Mouse (Mus musculus) liver, embryonic 11.5 days (tissue): ENCODE data around the gene Atp5g3. TPM values are rescaled to one million over a fixed set of nuclear protein-coding genes. Genes with fewer than 3 reads are reported as not detected.
A peak's percentile ranks its signal among the peaks of the same experiment; 100 is the strongest.

Experiments
- ATAC-seq: fragments of 200-750 bp; cut with Nextera tagmentation; replicated peaks from 2 replicates; pipeline ENCODE4 v1.8.0; 2017; ENCODE audit warnings: moderate number of reproducible peaks, mild to moderate bottlenecking, moderate TSS enrichment, moderate library complexity; ENCODE audit not compliant: low FRiP score
- DNase-seq: peaks from one replicate; pipeline ENCODE4 v3.0.0-alpha.2; 2017; ENCODE audit warnings: low spot score
- H3K27ac ChIP-seq: fragments of 300-500 bp; sonication (generic); 2 replicates; pipeline ENCODE4 v1.5.1; 2014; ENCODE audit warnings: mild to moderate bottlenecking, low read depth, low read length, control low read depth
- H3K27me3 ChIP-seq: fragments of 300-500 bp; sonication (generic); replicated peaks from 2 replicates; pipeline ENCODE4 v1.6.1; 2014; ENCODE audit warnings: low read length, mixed read lengths; ENCODE audit not compliant: control insufficient read depth, insufficient read depth
- H3K36me3 ChIP-seq: fragments of 300-500 bp; sonication (generic); 2 replicates; pipeline ENCODE4 v1.6.1; 2014; ENCODE audit warnings: mild to moderate bottlenecking, low read length, moderate library complexity, mixed read lengths; ENCODE audit not compliant: control insufficient read depth, insufficient read depth
- H3K4me1 ChIP-seq: fragments of 300-500 bp; sonication (generic); replicated peaks from 2 replicates; pipeline ENCODE4 v1.6.1; 2014; ENCODE audit warnings: low read length, mixed read lengths; ENCODE audit not compliant: control insufficient read depth, insufficient read depth
- H3K4me2 ChIP-seq: fragments of 300-500 bp; sonication (generic); 2 replicates; pipeline ENCODE4 v1.6.1; 2014; ENCODE audit warnings: mild to moderate bottlenecking, control low read depth, moderate library complexity
- H3K4me3 ChIP-seq: fragments of 300-500 bp; sonication (generic); 2 replicates; pipeline ENCODE4 v1.5.1; 2014; ENCODE audit warnings: low read depth, low read length, control low read depth
- H3K9ac ChIP-seq: fragments of 300-500 bp; sonication (generic); 2 replicates; pipeline ENCODE4 v1.6.1; 2014; ENCODE audit warnings: low read depth, low read length, control low read depth
- H3K9me3 ChIP-seq: fragments of 300-500 bp; sonication (generic); 2 replicates; pipeline ENCODE4 v1.6.1; 2016; ENCODE audit warnings: low read length, inconsistent platforms, mixed read lengths; ENCODE audit not compliant: control insufficient read depth
- WGBS: fragments of 180-500 bp; shearing (Covaris S2); extraction: QIAGEN DNeasy Blood & Tissue Kit; methylation state at CpG from one replicate; pipeline ENCODE4 v1.1.7; 2014; 5-methylcytosine and 5-hydroxymethylcytosine counted together
- polyA plus RNA-seq: library from polyadenylated mRNA; unstranded; fragments of >200 nt; fragmentation: Nextera tagmentation; extraction: Ambion mirVana; gene quantifications from 2 replicates; pipeline ENCODE4 v1.2.1, GENCODE M21; 2014

Gene Atp5g3
- polyA plus RNA-seq, 1 experiment from 2014 or later: 1,057 TPM

DNA sequence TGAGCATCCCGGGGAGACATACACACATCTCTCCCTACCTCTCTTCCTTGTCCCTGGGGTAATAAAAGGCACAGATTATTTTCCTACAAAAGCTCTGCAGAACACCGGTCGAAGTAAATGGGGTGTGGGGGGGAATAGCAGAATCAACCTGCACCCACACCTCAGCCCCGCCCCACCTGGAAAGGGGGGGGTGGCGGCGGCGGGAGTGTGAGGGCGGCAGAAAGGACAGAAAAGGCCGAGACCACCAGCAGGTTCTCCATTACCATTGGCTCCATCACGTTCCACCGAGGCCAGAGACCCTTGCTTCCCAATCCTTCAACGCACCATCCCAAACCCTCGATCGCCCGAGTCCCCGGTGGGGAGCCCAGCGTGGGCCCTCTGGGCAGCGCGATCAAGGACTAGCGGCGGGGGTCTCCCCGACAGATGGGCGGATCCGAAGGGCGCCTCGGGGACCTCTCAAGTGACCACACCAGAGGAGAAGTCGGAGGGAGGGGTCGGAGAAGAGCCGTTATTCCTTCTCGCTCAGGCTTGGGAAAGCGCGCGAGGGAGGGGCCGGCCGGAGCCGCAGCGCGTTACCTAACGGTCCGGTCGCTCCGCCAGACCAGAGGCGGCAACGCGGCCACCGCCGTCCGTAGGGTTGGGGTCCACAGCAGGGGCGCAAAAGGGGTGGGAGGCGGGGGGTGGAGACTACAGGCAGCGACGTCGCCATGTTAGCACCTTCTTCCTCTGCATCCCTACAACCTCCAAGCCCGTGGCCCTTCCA lies 19.2 kb downstream of the Atp5g3 start:
- no peaks in the 10 kb centered on the region for H3K9me3 ChIP-seq
- no peaks in the 10 kb centered on the region; the same call in 1 of the 2 replicates for H3K4me1 ChIP-seq
- H3K4me3 ChIP-seq: peak overlapping the region; percentile 98
- DNase-seq (peak; percentile 54), ATAC-seq (peak; percentile 38)
- H3K27me3 ChIP-seq: no peaks in the 10 kb centered on the region
- peak overlapping the region; percentile 93 for H3K9ac ChIP-seq
- WGBS: under 1% methylated on average over 54 of the region's 54 CpGs
- peak overlapping the region; percentile 75 for H3K4me2 ChIP-seq
- no peaks in the 10 kb centered on the region for H3K36me3 ChIP-seq
- H3K27ac ChIP-seq: peak overlapping the region; percentile 73

DNA sequence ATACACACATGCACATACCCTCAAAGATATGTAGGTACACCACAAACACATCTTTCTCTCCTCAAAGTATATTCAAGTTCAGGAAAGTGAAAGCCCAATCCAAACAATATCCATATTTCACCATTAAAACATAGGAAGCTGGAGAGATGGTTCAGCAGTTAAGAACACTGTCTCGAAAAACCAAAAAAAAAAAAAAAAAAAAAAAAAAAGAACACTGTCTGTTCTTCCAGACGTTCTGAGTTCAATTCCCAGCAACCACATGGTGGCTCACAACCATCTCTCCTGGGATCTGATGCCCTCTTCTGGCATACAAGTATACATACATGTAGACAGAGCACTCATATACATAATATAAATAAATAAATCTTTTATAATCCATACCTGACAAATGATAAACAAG lies 25.1 kb downstream of the Atp5g3 start:
- Histone ChIP-seq H3K9me3 (no peaks in the 10 kb centered on the region), H3K4me1 (peaks cover under 1% of the 10 kb centered on the region; the same call in 1 of the 2 replicates), H3K4me2 (no peak overlapping the region), H3K27me3 (no peaks in the 10 kb centered on the region), H3K27ac (no peak overlapping the region), H3K9ac (no peak overlapping the region), H3K36me3 (no peaks in the 10 kb centered on the region; the same call in 1 of the 2 replicates), H3K4me3 (no peak overlapping the region)
- no peak for ATAC-seq
- WGBS: 77% methylated on average over 2 of the region's 2 CpGs
- no peak for DNase-seq

DNA sequence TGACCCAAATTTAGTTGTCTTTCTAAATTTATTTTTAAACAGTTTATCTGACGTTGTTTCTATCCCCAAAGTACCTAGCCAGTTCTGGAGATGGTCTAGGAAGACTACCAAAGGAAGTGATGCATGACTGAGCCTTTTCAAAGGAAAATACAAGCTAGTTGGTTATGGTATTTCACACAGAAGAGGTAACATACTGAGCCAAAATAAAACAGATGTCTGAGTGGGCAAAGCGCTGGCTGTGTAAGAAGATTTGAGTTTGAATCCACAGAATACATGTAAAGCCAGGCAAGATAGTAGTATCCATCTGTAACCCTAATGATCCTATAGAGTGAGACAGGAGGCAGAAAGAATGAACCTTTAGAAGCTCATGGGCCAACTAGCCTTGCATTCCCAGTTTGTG lies 33.2 kb downstream of the Atp5g3 start:
- Histone ChIP-seq H3K9me3 (no peaks in the 10 kb centered on the region), H3K36me3 (0 out of 2 replicates have a peak, but pooled peaks cover 2% of the 10 kb centered on the region), H3K4me1 (0 out of 2 replicates have a peak, but pooled peaks cover 4% of the 10 kb centered on the region), H3K27me3 (no peaks in the 10 kb centered on the region), H3K4me2 (no peak overlapping the region), H3K27ac (no peak overlapping the region), H3K9ac (no peak overlapping the region), H3K4me3 (no peak overlapping the region)
- ATAC-seq: no peak
- 89% methylated on average over 2 of the region's 2 CpGs for WGBS
- DNase-seq: no peak

DNA sequence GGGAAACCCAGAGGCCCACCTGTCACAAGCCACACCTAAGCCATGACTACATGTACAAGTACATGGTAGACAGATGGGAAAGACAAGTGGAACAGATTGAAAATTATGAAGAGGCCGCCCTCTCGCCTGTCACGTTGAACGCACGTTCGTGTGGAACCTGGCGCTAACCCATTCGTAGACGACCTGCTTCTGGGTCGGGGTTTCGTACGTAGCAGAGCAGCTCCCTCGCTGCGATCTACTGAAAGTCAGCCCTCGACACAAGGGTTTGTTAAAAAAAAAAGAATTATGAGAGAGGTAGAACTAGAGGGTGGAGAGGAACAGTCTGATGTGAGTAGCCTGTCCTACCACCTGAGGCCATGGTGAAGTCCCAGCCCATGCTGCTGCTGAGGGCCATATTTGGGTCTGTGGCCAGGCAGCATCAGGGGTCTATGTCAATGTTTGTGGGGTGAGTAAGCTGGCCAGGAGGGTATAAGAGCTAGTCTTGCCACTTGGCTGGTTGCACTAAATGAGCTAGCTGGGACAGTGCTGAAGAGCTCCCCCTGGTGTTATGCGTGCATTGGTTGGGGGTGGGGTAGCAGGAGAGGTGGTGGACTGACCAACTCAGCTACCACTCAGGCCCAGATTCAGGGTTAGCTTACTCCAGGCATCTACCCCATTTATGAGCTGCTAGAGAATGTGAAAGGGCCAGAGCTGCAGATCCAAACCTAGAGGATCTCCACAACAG lies 43.2 kb downstream of the Atp5g3 start:
- DNase-seq (no peak), ATAC-seq (peak; percentile 36)
- H3K4me2 ChIP-seq: no peak overlapping the region
- H3K27me3 ChIP-seq: no peaks in the 10 kb centered on the region
- H3K4me1 ChIP-seq: no peaks in the 10 kb centered on the region
- H3K4me3 ChIP-seq: no peak overlapping the region
- 77% methylated on average over 16 of the region's 16 CpGs for WGBS
- no peaks in the 10 kb centered on the region; the same call in 1 of the 2 replicates for H3K36me3 ChIP-seq
- no peaks in the 10 kb centered on the region for H3K9me3 ChIP-seq
- no peak overlapping the region for H3K9ac ChIP-seq
- no peak overlapping the region for H3K27ac ChIP-seq

DNA sequence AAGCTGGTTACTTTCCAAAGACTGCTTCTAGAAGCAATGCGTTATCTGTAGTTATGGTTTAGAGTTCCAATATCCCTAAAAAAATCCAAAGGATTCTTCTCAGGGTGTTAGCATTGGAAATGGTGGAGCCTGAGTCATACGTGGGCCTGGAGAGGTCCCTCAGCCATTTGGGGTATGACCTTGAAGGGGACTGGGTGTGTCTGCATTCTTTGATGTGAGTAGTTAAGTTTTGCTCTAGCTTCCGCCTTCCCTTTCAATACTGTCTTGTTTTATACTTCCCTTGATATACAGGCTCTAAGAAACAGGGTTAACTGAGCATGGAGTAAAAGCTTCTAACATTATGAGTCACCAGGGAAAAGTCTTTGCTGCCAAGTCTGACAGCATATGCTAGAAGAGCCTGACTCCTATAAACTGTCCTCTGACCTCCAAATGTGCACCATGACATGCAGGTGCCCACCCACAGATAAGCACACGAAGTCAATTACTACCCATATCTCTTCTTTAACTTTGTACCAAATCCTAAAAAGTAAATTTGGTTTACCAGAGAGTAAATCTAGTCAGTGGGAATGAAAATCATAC lies 51.0 kb downstream of the Atp5g3 start:
- 72% methylated on average over 4 of the region's 4 CpGs for WGBS
- DNase-seq: no peak
- Histone ChIP-seq H3K36me3 (no peaks in the 10 kb centered on the region), H3K27ac (no peak overlapping the region), H3K4me3 (no peak overlapping the region), H3K9me3 (no peaks in the 10 kb centered on the region), H3K9ac (no peak overlapping the region), H3K27me3 (no peaks in the 10 kb centered on the region), H3K4me1 (no peaks in the 10 kb centered on the region; the same call in 1 of the 2 replicates), H3K4me2 (no peak overlapping the region)
- no peak for ATAC-seq

Other genes with a start within 250 kb of the Atp5g3 start
- gene Chn1, start 136.0 kb downstream of the Atp5g3 start, polyA plus RNA-seq: 6.1 and 7.6 TPM in 2 replicates
- gene Atf2, start 18.7 kb downstream of the Atp5g3 start, polyA plus RNA-seq: 46.8 and 47.2 TPM in 2 replicates